Mouse (Mus musculus): ENCODE measurements at regions not wholly inside any gene's neighbourhood (a gene's known extent, or its start where the extent isn't known, plus 50 kb on each side); places are given as distances from the start of the nearest gene placed in this dataset.

- no peaks in the 10 kb centered on the region for H3K9me3 ChIP-seq
- H3K36me3 ChIP-seq, result no peaks in the 10 kb centered on the region
- H3K4me1 ChIP-seq, result no peaks in the 10 kb centered on the region
- no peak overlapping the region for H3K4me3 ChIP-seq
- no peak overlapping the region for H3K27ac ChIP-seq (replicated peaks)
- ATAC-seq (ENCODE audit: low FRiP score, low read depth), result no peak; the same call in 1 of the 2 replicates
- H3K4me2 ChIP-seq (replicated peaks), result no peak overlapping the region
- H3K9ac ChIP-seq (replicated peaks), result no peak overlapping the region
- H3K27me3 ChIP-seq, result no peaks in the 10 kb centered on the region
- WGBS, result 11% methylated on average over 6 of the region's 6 CpGs
Measured at GRCm38 (mm10) chr10:19518763-19519162, 73.0 kb upstream of the Ifngr1 start.

GRCm38 (mm10) chr10:19522198-19522597 is 69.6 kb upstream of the Ifngr1 start:
- H3K4me3 ChIP-seq, result no peak overlapping the region
- 66% methylated on average over 2 of the region's 2 CpGs for WGBS
- no peaks in the 10 kb centered on the region for H3K4me1 ChIP-seq
- no peak overlapping the region for H3K9ac ChIP-seq (replicated peaks)
- H3K27me3 ChIP-seq, result no peaks in the 10 kb centered on the region
- no peak for ATAC-seq (ENCODE audit: low FRiP score, low read depth)
- no peaks in the 10 kb centered on the region for H3K36me3 ChIP-seq
- no peak overlapping the region for H3K27ac ChIP-seq (replicated peaks)
- no peaks in the 10 kb centered on the region for H3K9me3 ChIP-seq
- no peak overlapping the region for H3K4me2 ChIP-seq (replicated peaks)

GRCm38 (mm10) chr10:19525939-19526338 is 65.8 kb upstream of the Ifngr1 start:
- no peak overlapping the region for H3K4me3 ChIP-seq
- no peak overlapping the region for H3K9ac ChIP-seq (replicated peaks)
- no peaks in the 10 kb centered on the region for H3K36me3 ChIP-seq
- no peak overlapping the region for H3K27ac ChIP-seq (replicated peaks)
- ATAC-seq (ENCODE audit: low FRiP score, low read depth), result no peak
- no peaks in the 10 kb centered on the region for H3K4me1 ChIP-seq
- H3K9me3 ChIP-seq, result no peaks in the 10 kb centered on the region
- H3K4me2 ChIP-seq (replicated peaks), result no peak overlapping the region
- H3K27me3 ChIP-seq, result no peaks in the 10 kb centered on the region

GRCm38 (mm10) chr10:19526353-19526752 is 65.4 kb upstream of the Ifngr1 start:
- WGBS, result 75% methylated on average over 1 of the region's 1 CpGs
- Histone ChIP-seq H3K36me3 (no peaks in the 10 kb centered on the region), H3K9me3 (no peaks in the 10 kb centered on the region), H3K9ac (replicated peaks) (no peak overlapping the region), H3K27me3 (no peaks in the 10 kb centered on the region), H3K27ac (replicated peaks) (no peak overlapping the region), H3K4me2 (replicated peaks) (no peak overlapping the region), H3K4me1 (no peaks in the 10 kb centered on the region), H3K4me3 (no peak overlapping the region)
- ATAC-seq (ENCODE audit: low FRiP score, low read depth), result no peak

- no peak for ATAC-seq (ENCODE audit: low FRiP score, low read depth)
- Histone ChIP-seq H3K36me3 (no peaks in the 10 kb centered on the region), H3K9ac (replicated peaks) (no peak overlapping the region), H3K27me3 (no peaks in the 10 kb centered on the region), H3K4me1 (no peaks in the 10 kb centered on the region), H3K4me3 (no peak overlapping the region), H3K27ac (replicated peaks) (no peak overlapping the region), H3K4me2 (replicated peaks) (no peak overlapping the region), H3K9me3 (no peaks in the 10 kb centered on the region)
- WGBS, result 94% methylated on average over 5 of the region's 5 CpGs
Measured at GRCm38 (mm10) chr10:19529655-19530054, 62.1 kb upstream of the Ifngr1 start.

GRCm38 (mm10) chr10:19530056-19530455 is 61.7 kb upstream of the Ifngr1 start:
- no peaks in the 10 kb centered on the region for H3K9me3 ChIP-seq
- no peak overlapping the region for H3K27ac ChIP-seq (replicated peaks)
- 92% methylated on average over 6 of the region's 6 CpGs for whole genome bisulfite sequencing
- no peaks in the 10 kb centered on the region for H3K36me3 ChIP-seq
- no peaks in the 10 kb centered on the region for H3K4me1 ChIP-seq
- H3K27me3 ChIP-seq, result no peaks in the 10 kb centered on the region
- no peak overlapping the region for H3K4me2 ChIP-seq (replicated peaks)
- no peak overlapping the region for H3K9ac ChIP-seq (replicated peaks)
- no peak overlapping the region for H3K4me3 ChIP-seq
- ATAC-seq (ENCODE audit: low FRiP score, low read depth), result no peak

DNA sequence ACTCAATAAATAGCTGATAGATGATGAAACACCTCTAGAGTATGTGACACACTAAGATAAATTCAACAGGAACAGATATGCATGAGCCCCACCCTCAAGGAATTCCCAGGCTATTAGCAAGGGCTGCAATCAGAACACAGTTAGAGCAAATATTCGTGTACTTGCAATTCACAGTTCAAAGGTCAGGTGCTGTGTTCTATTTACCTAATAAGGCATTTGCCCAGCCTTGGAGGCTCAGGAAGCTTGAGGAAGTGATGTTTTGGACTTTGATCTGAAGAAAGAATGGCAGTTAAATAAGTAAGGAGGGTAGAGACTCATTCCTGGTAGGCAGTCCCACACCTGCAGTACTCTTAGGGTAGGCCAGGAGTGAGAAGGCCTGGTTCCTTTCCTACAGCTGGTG is 60.3 kb upstream of the Ifngr1 start:
- Histone ChIP-seq H3K36me3 (no peaks in the 10 kb centered on the region), H3K27me3 (no peaks in the 10 kb centered on the region), H3K4me3 (no peak overlapping the region), H3K27ac (replicated peaks) (no peak overlapping the region), H3K9ac (replicated peaks) (no peak overlapping the region), H3K4me1 (no peaks in the 10 kb centered on the region), H3K9me3 (no peaks in the 10 kb centered on the region), H3K4me2 (replicated peaks) (no peak overlapping the region)
- no peak for ATAC-seq (ENCODE audit: low FRiP score, low read depth)
- 71% methylated on average over 1 of the region's 1 CpGs for WGBS

DNA sequence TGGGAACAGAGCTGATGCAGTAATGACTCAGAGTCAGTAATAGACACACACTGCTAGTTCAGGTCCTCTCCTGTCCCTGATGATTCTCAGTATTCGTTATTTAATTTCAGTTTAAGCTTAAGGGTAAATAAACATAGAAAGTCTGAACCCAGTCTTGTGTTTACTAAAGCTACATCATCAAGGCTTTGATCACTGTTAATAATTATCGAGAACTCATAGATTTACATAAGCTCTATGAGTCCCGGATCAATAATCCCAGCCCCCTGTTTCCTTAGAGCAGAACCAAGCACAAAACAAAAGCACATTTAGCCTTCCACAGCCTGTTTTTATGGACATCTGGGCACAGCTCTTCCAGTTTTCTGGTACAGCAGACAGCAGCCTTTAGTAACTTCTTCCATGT is 59.0 kb upstream of the Ifngr1 start:
- Histone ChIP-seq H3K27ac (replicated peaks) (no peak overlapping the region), H3K9me3 (no peaks in the 10 kb centered on the region), H3K27me3 (no peaks in the 10 kb centered on the region), H3K4me3 (no peak overlapping the region), H3K4me1 (no peaks in the 10 kb centered on the region), H3K9ac (replicated peaks) (no peak overlapping the region), H3K4me2 (replicated peaks) (no peak overlapping the region), H3K36me3 (no peaks in the 10 kb centered on the region)
- 81% methylated on average over 3 of the region's 3 CpGs for WGBS
- no peak for ATAC-seq (ENCODE audit: low FRiP score, low read depth)

DNA sequence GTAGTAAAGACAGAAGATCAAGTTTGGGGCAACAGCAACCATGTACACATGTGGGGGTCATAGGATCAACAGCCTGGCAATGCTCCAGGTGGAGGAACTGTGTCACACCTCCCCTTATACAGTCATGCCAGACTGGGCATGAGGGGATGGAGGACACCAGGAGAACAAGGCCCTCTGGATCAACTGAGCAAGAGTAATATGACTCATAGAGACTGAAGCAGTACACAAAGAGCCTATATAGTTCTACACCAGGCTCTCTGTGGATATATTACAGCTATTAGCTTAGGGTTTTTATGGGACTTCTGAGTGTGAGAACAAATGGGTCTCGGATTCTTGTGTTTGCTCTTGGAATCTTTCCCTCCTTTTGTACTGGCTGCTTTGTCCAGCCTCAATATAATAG is 57.9 kb upstream of the Ifngr1 start:
- Histone ChIP-seq H3K9me3 (no peaks in the 10 kb centered on the region), H3K27me3 (no peaks in the 10 kb centered on the region), H3K4me2 (replicated peaks) (no peak overlapping the region), H3K4me1 (no peaks in the 10 kb centered on the region), H3K9ac (replicated peaks) (no peak overlapping the region), H3K36me3 (no peaks in the 10 kb centered on the region), H3K27ac (replicated peaks) (no peak overlapping the region), H3K4me3 (no peak overlapping the region)
- WGBS, result 86% methylated on average over 1 of the region's 1 CpGs
- no peak for ATAC-seq (ENCODE audit: low FRiP score, low read depth)
